9 mouse cellular contexts compared by ENCODE assay signal in the genomic region with DNA sequence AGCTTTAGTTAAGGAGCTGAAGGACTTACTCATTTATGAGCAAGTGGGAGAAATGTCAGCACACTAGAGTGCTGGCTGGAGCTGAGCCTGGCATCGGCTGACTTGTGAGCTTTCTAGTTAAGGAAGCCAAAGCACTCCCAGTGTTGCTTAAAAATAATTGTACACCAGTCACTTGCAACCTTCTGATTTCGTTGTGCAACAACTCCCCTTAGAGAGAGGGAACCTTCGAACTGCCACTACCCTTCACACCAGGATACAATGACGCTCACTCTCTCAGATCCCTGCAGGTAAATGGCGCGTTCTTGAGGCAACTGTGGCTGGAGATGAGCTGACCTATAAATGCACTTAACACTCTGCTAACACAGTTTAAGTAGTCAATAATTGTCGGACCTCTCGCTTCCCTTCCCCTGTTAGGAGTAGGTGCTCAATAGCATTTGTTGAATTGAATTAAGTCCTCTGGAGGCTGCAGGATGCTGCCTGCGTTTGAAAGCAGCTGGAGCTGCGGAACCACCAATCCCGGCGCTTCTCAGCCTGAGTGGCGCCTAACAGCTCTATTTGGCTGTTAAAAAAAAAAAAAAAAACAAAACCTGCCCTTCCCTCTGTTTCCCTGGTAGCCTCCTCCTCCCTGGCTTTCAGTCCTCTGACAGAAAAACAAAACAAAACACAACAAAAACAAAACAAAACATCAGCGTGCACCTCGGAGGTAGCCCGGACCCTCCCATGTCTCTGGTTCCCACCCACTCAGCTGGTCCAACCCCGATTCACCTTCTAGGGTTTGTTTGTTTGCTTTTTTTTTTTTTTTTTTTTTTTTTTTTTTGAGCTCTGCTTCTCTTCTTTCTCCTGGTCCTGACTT. TPM values are rescaled to one million over a fixed set of nuclear protein-coding genes. Genes with fewer than 3 reads are reported as not detected.
DNase-seq lines count a peak whose midpoint lies in the region; ATAC-seq lines count a peak whose summit lies in the region.
"Had no signal": no experiment of that assay in that cellular context is flagged by ENCODE, and none has a peak within 500 bp of the region (broad histone marks: within the 10 kb centered on the region; RNA-seq: fewer than 3 reads in every experiment).

No protein-coding gene starts in this region.

- 3% methylated on average over 17 of the region's 17 CpGs for WGBS in embryonic facial prominence, embryonic 11.5 days
- WGBS in heart, embryonic 15.5 days, result 6% methylated on average over 17 of the region's 17 CpGs
- 6% methylated on average over 17 of the region's 17 CpGs for WGBS in stomach, embryonic 15.5 days

- no peaks in the 10 kb centered on the region for H3K9me3 ChIP-seq in embryonic facial prominence, embryonic 11.5 days (replicated peaks; ENCODE audit: control insufficient read depth, low read length)
- no peaks in the 10 kb centered on the region for H3K9me3 ChIP-seq in heart, embryonic 15.5 days (replicated peaks)
- no peaks in the 10 kb centered on the region for H3K9me3 ChIP-seq in stomach, embryonic 15.5 days

- H3K27me3 ChIP-seq in embryonic facial prominence, embryonic 11.5 days (ENCODE audit: control insufficient read depth, insufficient read depth, low read length), result no peaks in the 10 kb centered on the region
- H3K27me3 ChIP-seq in heart, embryonic 15.5 days, result peaks cover 4% of the 10 kb centered on the region; the same call in 1 of the 2 replicates
- no peaks in the 10 kb centered on the region for H3K27me3 ChIP-seq in stomach, embryonic 15.5 days (replicated peaks)

- H3K4me3 ChIP-seq in embryonic facial prominence, embryonic 11.5 days (ENCODE audit: low read depth, low read length), result peak overlapping the region; percentile 22
- peak overlapping the region; percentile 41 for H3K4me3 ChIP-seq in heart, embryonic 15.5 days
- H3K4me3 ChIP-seq in stomach, embryonic 15.5 days (replicated peaks), result peak overlapping the region; percentile 8; the same call in 1 of the 2 replicates

- H3K4me2 ChIP-seq in embryonic facial prominence, embryonic 11.5 days (ENCODE audit: low read depth, low read length), result peak overlapping the region; percentile 37
- H3K4me2 ChIP-seq in heart, embryonic 15.5 days, result peak overlapping the region; percentile 61
- H3K4me2 ChIP-seq in stomach, embryonic 15.5 days, result peak overlapping the region; percentile 38

- no peak overlapping the region for H3K27ac ChIP-seq in embryonic facial prominence, embryonic 11.5 days (replicated peaks; ENCODE audit: low read depth, low read length)
- H3K27ac ChIP-seq in heart, embryonic 15.5 days, result peak overlapping the region; percentile 42; the same call in 1 of the 2 replicates
- H3K27ac ChIP-seq in stomach, embryonic 15.5 days, result no peak overlapping the region

- DNase-seq in layer of hippocampus, adult 9-11 months, result peak; percentile 27
- DNase-seq in layer of hippocampus, adult 8-10 months (ENCODE audit: low spot score in 2 of 2), result no peak
- peak; percentile 64 for DNase-seq in embryonic facial prominence, embryonic 11.5 days (ENCODE audit: low spot score)
- peak; percentile 27 to 52 for DNase-seq in kidney, postnatal 25 days
- no peak for DNase-seq in spleen, postnatal 4 days (ENCODE audit: low spot score in 2 of 2)

- no peaks in the 10 kb centered on the region for H3K36me3 ChIP-seq in embryonic facial prominence, embryonic 11.5 days (replicated peaks; ENCODE audit: control insufficient read depth, insufficient read depth, low read depth, low read length)
- H3K36me3 ChIP-seq in heart, embryonic 15.5 days, result no peaks in the 10 kb centered on the region
- no peaks in the 10 kb centered on the region for H3K36me3 ChIP-seq in stomach, embryonic 15.5 days

- H3K9ac ChIP-seq in embryonic facial prominence, embryonic 11.5 days (replicated peaks; ENCODE audit: low read length), result no peak overlapping the region; the same call in 1 of the 2 replicates
- peak overlapping the region; percentile 27; the same call in 1 of the 2 replicates for H3K9ac ChIP-seq in heart, embryonic 15.5 days
- H3K9ac ChIP-seq in stomach, embryonic 15.5 days, result no peak overlapping the region

- no peaks in the 10 kb centered on the region for H3K4me1 ChIP-seq in embryonic facial prominence, embryonic 11.5 days (ENCODE audit: control insufficient read depth, insufficient read depth, low read length)
- H3K4me1 ChIP-seq in heart, embryonic 15.5 days (replicated peaks), result peaks cover 27% of the 10 kb centered on the region
- H3K4me1 ChIP-seq in stomach, embryonic 15.5 days, result peaks cover 13% of the 10 kb centered on the region; the same call in 1 of the 2 replicates

- ATAC-seq in embryonic facial prominence, embryonic 11.5 days (replicated peaks; ENCODE audit: insufficient number of reproducible peaks, low FRiP score, low TSS enrichment, low read depth), result no peak
- ATAC-seq in heart, embryonic 15.5 days (replicated peaks; ENCODE audit: insufficient number of reproducible peaks, insufficient read depth, low FRiP score, low read depth), result no peak
- ATAC-seq in megakaryocyte, adult 5-6 weeks (ENCODE audit: poor library complexity, severe bottlenecking), result peak; percentile 68
- ATAC-seq in stomach, embryonic 15.5 days (ENCODE audit: insufficient read depth, low FRiP score, low read depth), result no peak

RNA-seq across cellular contexts. Expression of a gene that starts 53.2 kb away (rescaled TPM):
- under 1 TPM; 0.21 to 0.67 (median 0.53) TPM for total RNA-seq in layer of hippocampus, adult 8-10 months (2022)
- polyA plus RNA-seq in embryonic facial prominence, embryonic 11.5 days (2014; fragmentation: Nextera tagmentation; extraction: Ambion mirVana), result 0.59 and 0.88 TPM in 2 replicates
- polyA plus RNA-seq in heart, embryonic 15.5 days (2015; fragmentation: Nextera tagmentation; extraction: Ambion mirVana), result 0.18 and 0.36 TPM in 2 replicates
- not detected in 2 replicates for total RNA-seq in megakaryocyte, adult 5-6 weeks (2015)
- total RNA-seq in megakaryocyte, adult 5-6 weeks (2017), result not detected in 2 replicates
- polyA plus RNA-seq in stomach, embryonic 15.5 days (2015; fragmentation: Nextera tagmentation; extraction: Ambion mirVana), result 1.7 and 1.8 TPM in 2 replicates
- total RNA-seq: neutrophil, adult 5-6 weeks had no signal

RNA-seq across cellular contexts. Expression of a gene that starts 53.8 kb away (rescaled TPM):
- total RNA-seq in layer of hippocampus, adult 8-10 months (2022), result 100 to 1,000 TPM in 1 of 4 experiments, 10 to 100 TPM in 3; 85.7 to 102 (median 91.8) TPM
- polyA plus RNA-seq in embryonic facial prominence, embryonic 11.5 days (2014; fragmentation: Nextera tagmentation; extraction: Ambion mirVana), result 9.6 and 9.9 TPM in 2 replicates
- 11.2 and 13.6 TPM in 2 replicates for polyA plus RNA-seq in heart, embryonic 15.5 days (2015; fragmentation: Nextera tagmentation; extraction: Ambion mirVana)
- total RNA-seq in megakaryocyte, adult 5-6 weeks (2015), result 18.2 and 21.1 TPM in 2 replicates
- 17.6 and 20.3 TPM in 2 replicates for total RNA-seq in megakaryocyte, adult 5-6 weeks (2017)
- polyA plus RNA-seq in stomach, embryonic 15.5 days (2015; fragmentation: Nextera tagmentation; extraction: Ambion mirVana), result 21.5 and 22.0 TPM in 2 replicates

Comparison
In these comparisons a context has a peak if more than half of its experiments do, and no peak if none do; other contexts are left out.
1. DNase-seq: peak in layer of hippocampus, adult 9-11 months (single experiment), embryonic facial prominence, embryonic 11.5 days (single experiment) and kidney, postnatal 25 days (2 of 2); none in layer of hippocampus, adult 8-10 months (0 of 2) and spleen, postnatal 4 days (0 of 2).
2. Peak in every context shown above with its lines, with median percentiles within 50 percentile points of each other: H3K4me2 ChIP-seq and H3K4me3 ChIP-seq.